ENCODE assay signal across 8 mouse cellular contexts in genomic region chr7:107665586-107666261, GRCm38 (mm10). TPM values are rescaled to one million over a fixed set of nuclear protein-coding genes. Genes with fewer than 3 reads are reported as not detected.
A peak's percentile ranks its signal among the peaks of the same experiment; 100 is the strongest.
DNase-seq lines count a peak whose midpoint lies in the region; ATAC-seq and TF ChIP-seq lines count a peak whose summit lies in the region.

No protein-coding gene starts in this region.

- peaks cover 53% of the 10 kb centered on the region for H3K4me1 ChIP-seq in embryonic facial prominence, embryonic 14.5 days (ENCODE audit: control insufficient read depth, insufficient read depth, low read length)
- H3K4me1 ChIP-seq in kidney, embryonic 15.5 days: peaks cover 45% of the 10 kb centered on the region
- peaks cover 54% of the 10 kb centered on the region for H3K4me1 ChIP-seq in limb, embryonic 15.5 days
- peaks cover 7% of the 10 kb centered on the region; the same call in 1 of the 2 replicates for H3K4me1 ChIP-seq in midbrain, postnatal 0 days (ENCODE audit: insufficient read depth, low read length)

- H3K27ac ChIP-seq in embryonic facial prominence, embryonic 14.5 days (replicated peaks; ENCODE audit: low read depth, low read length): peak overlapping the region; percentile 92
- H3K27ac ChIP-seq in kidney, embryonic 15.5 days: peak overlapping the region; percentile 87
- peak overlapping the region; percentile 89 for H3K27ac ChIP-seq in limb, embryonic 15.5 days
- 0 out of 2 replicates have a peak overlapping the region, but pooled peaks have one; percentile 26 for H3K27ac ChIP-seq in midbrain, postnatal 0 days (ENCODE audit: low read depth, low read length)

- H3K9ac ChIP-seq in embryonic facial prominence, embryonic 14.5 days (ENCODE audit: low read depth, low read length): peak overlapping the region; percentile 69
- peak overlapping the region; percentile 24; the same call in 1 of the 2 replicates for H3K9ac ChIP-seq in kidney, embryonic 15.5 days
- H3K9ac ChIP-seq in limb, embryonic 15.5 days: peak overlapping the region; percentile 24
- no peak overlapping the region for H3K9ac ChIP-seq in midbrain, postnatal 0 days (replicated peaks; ENCODE audit: low read length, poor library complexity, severe bottlenecking)

- H3K4me3 ChIP-seq in embryonic facial prominence, embryonic 14.5 days (ENCODE audit: low read depth, low read length): peak overlapping the region; percentile 45
- peak overlapping the region; percentile 26 for H3K4me3 ChIP-seq in kidney, embryonic 15.5 days (replicated peaks)
- H3K4me3 ChIP-seq in limb, embryonic 15.5 days: peak overlapping the region; percentile 39
- H3K4me3 ChIP-seq in midbrain, postnatal 0 days (ENCODE audit: low read depth, low read length): peak overlapping the region; percentile 14

- 12% methylated on average over 9 of the region's 9 CpGs for WGBS in embryonic facial prominence, embryonic 14.5 days
- 23% methylated on average over 9 of the region's 9 CpGs for WGBS in kidney, embryonic 15.5 days
- WGBS in limb, embryonic 15.5 days: 11% methylated on average over 9 of the region's 9 CpGs
- 22% methylated on average over 9 of the region's 9 CpGs for WGBS in midbrain, postnatal 0 days

- TF ChIP-seq CTCF in midbrain, postnatal 0 days (IDR thresholded peaks at IDR 0.05): no peak

- H3K27me3 ChIP-seq in embryonic facial prominence, embryonic 14.5 days (replicated peaks; ENCODE audit: control insufficient read depth, insufficient read depth, low read length): no peaks in the 10 kb centered on the region
- peaks cover 3% of the 10 kb centered on the region; the same call in 1 of the 2 replicates for H3K27me3 ChIP-seq in kidney, embryonic 15.5 days
- no peaks in the 10 kb centered on the region for H3K27me3 ChIP-seq in limb, embryonic 15.5 days
- H3K27me3 ChIP-seq in midbrain, postnatal 0 days (ENCODE audit: insufficient read depth, low read length): no peaks in the 10 kb centered on the region

- peak; percentile 31 for ATAC-seq in embryonic facial prominence, embryonic 14.5 days (ENCODE audit: low read depth)
- ATAC-seq in kidney, embryonic 15.5 days (replicated peaks; ENCODE audit: low FRiP score): peak; percentile 44
- peak; percentile 38; the same call in 1 of the 2 replicates for ATAC-seq in limb, embryonic 15.5 days (ENCODE audit: insufficient number of reproducible peaks, low FRiP score, low TSS enrichment, low read depth)
- ATAC-seq in midbrain, postnatal 0 days (ENCODE audit: low FRiP score): peak; percentile 43; the same call in 1 of the 2 replicates
- ATAC-seq in CD4-positive, CD25-positive, alpha-beta regulatory T cell, adult 4 months: no peak

- H3K9me3 ChIP-seq in embryonic facial prominence, embryonic 14.5 days (ENCODE audit: control insufficient read depth, low read length): no peaks in the 10 kb centered on the region
- H3K9me3 ChIP-seq in kidney, embryonic 15.5 days (replicated peaks): no peaks in the 10 kb centered on the region
- H3K9me3 ChIP-seq in limb, embryonic 15.5 days: no peaks in the 10 kb centered on the region
- H3K9me3 ChIP-seq in midbrain, postnatal 0 days (ENCODE audit: low read length): no peaks in the 10 kb centered on the region

- H3K36me3 ChIP-seq in embryonic facial prominence, embryonic 14.5 days (ENCODE audit: control insufficient read depth, insufficient read depth, low read length): no peaks in the 10 kb centered on the region
- no peaks in the 10 kb centered on the region for H3K36me3 ChIP-seq in kidney, embryonic 15.5 days
- H3K36me3 ChIP-seq in limb, embryonic 15.5 days: no peaks in the 10 kb centered on the region
- no peaks in the 10 kb centered on the region for H3K36me3 ChIP-seq in midbrain, postnatal 0 days (ENCODE audit: insufficient read depth, low read length)

- DNase-seq in adrenal gland, postnatal 10 days: peak; percentile 49
- DNase-seq in adrenal gland, adult 8-10 months: no peak
- peak; percentile 74 for DNase-seq in embryonic facial prominence, embryonic 14.5 days (ENCODE audit: low spot score)
- DNase-seq in heart, adult 8-10 months (ENCODE audit: low spot score): peak; percentile 53
- peak; percentile 54 for DNase-seq in midbrain, postnatal 0 days (ENCODE audit: low spot score)

- peak overlapping the region; percentile 58 for H3K4me2 ChIP-seq in embryonic facial prominence, embryonic 14.5 days (ENCODE audit: low read depth, low read length)
- H3K4me2 ChIP-seq in kidney, embryonic 15.5 days: peak overlapping the region; percentile 48
- peak overlapping the region; percentile 51 for H3K4me2 ChIP-seq in limb, embryonic 15.5 days
- H3K4me2 ChIP-seq in midbrain, postnatal 0 days (ENCODE audit: low read depth, low read length, poor library complexity, severe bottlenecking): peak overlapping the region; percentile 32

RNA-seq across cellular contexts. Expression of gene 5330417H12Rik, which starts 40.8 kb away (rescaled TPM):
- not detected for total RNA-seq in adrenal gland, postnatal 10 days (2021)
- not detected for total RNA-seq in adrenal gland, adult 8-10 months (2022)
- polyA plus RNA-seq in embryonic facial prominence, embryonic 14.5 days (2014; fragmentation: Nextera tagmentation; extraction: Ambion mirVana): not detected in 2 replicates
- total RNA-seq in heart, adult 8-10 months (2022): not detected
- polyA plus RNA-seq in kidney, embryonic 15.5 days (2015; fragmentation: Nextera tagmentation; extraction: Ambion mirVana): not detected in 2 replicates
- polyA plus RNA-seq in limb, embryonic 15.5 days (2015; fragmentation: Nextera tagmentation; extraction: Ambion mirVana): not detected in 2 replicates
- not detected in 2 replicates for total RNA-seq in midbrain, postnatal 0 days (2014; rRNA removed)
- polyA plus RNA-seq in midbrain, postnatal 0 days (2015; fragmentation: Nextera tagmentation; extraction: Ambion mirVana): not detected in 2 replicates
- not detected for polyA plus RNA-seq in CD4-positive, CD25-positive, alpha-beta regulatory T cell, adult 4 months (2017; shearing (Covaris generic))

Comparison
In these comparisons a context has a peak if more than half of its experiments do, and no peak if none do; other contexts are left out.
1. H3K27ac ChIP-seq: peak in every context shown above with its lines; median percentile 92 in embryonic facial prominence, embryonic 14.5 days; 89 in limb, embryonic 15.5 days; 87 in kidney, embryonic 15.5 days; 26 in midbrain, postnatal 0 days.